Mouse (Mus musculus): Measurements from ENCODE around the gene Trnp1.
A peak's percentile ranks its signal among the peaks of the same experiment; 100 is the strongest.

Gene Trnp1

GRCm38 (mm10) chr4:133458044-133458443 lies 40.3 kb downstream of the Trnp1 start:
- DNase-seq = no peak

DNA sequence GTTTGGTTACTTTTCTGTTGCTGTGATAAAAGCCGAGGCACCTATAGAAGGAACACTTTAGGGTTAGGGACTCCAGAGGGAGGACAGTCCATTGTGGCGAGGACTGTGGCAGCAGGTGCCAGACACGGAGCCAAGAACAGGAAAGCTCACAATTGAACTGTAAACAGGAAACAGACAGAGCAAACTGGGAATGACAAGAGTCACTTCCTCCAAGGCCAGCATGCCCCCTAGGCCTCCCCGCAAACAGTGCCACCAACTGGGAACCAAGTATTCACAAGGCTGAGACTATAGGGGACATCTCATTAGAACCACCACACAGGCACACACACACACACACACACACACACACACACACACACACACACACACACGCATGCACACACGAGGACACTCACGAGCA lies 45.9 kb downstream of the Trnp1 start:
- no peak for DNase-seq

DNA sequence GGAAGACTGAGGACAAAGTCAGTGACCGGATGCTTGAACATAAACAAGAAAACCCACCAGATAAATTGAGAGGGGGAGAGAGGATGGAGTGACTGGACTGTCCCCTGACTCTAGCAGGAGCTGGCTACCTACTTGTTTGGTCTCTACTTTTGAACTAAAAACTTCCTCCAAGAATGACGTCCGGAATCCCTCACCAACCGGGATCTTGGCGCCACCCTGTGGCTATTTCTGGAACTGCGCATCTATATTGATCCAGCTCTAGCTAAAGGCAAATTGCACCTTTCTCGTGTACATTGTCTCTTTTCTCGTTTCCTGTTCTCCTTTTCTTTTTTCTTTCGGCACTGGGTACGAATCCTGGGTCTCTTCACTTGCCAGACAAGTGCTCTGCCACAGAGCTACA lies 46.8 kb downstream of the Trnp1 start:
- DNase-seq = peak; percentile 57 to 87

GRCm38 (mm10) chr4:133449726-133450125 lies 48.6 kb downstream of the Trnp1 start:
- DNase-seq = peak in 1 of 2 experiments; percentile 41

- DNase-seq = no peak
These were observed 49.5 kb downstream of the Trnp1 start for GRCm38 (mm10) chr4:133448708-133449388.

- DNase-seq = no peak
These were observed 50.4 kb downstream of the Trnp1 start for GRCm38 (mm10) chr4:133447967-133448366.

- no peak for DNase-seq
These were observed 51.0 kb downstream of the Trnp1 start for GRCm38 (mm10) chr4:133447366-133447765.

- DNase-seq = no peak
These were observed 52.6 kb downstream of the Trnp1 start for GRCm38 (mm10) chr4:133445727-133446126.

- no peak for DNase-seq
These were observed 55.3 kb downstream of the Trnp1 start for GRCm38 (mm10) chr4:133443085-133443484.

GRCm38 (mm10) chr4:133442194-133442593 lies 56.2 kb downstream of the Trnp1 start:
- DNase-seq = no peak

All from kidney, adult 8-10 months (tissue).